ENCODE assay signal across 8 mouse cellular contexts in genomic region chr13:61804168-61804874, GRCm38 (mm10).
A peak's percentile ranks its signal among the peaks of the same experiment; 100 is the strongest.
DNase-seq lines count a peak whose midpoint lies in the region; ATAC-seq and TF ChIP-seq lines count a peak whose summit lies in the region.
"Not testable (repeated sequence)": the region's sequence is repeated elsewhere in the genome, so short reads cannot be mapped to it uniquely, and the experiment has no call there.

No protein-coding gene starts in this region.

- not testable (repeated sequence) for H3K4me1 ChIP-seq in embryonic facial prominence, embryonic 13.5 days; heart, adult 2 months (ENCODE audit: control insufficient read depth, insufficient read depth, low read length); intestine, postnatal 0 days (replicated peaks; ENCODE audit: control insufficient read depth, insufficient read depth, low read length); limb, embryonic 11.5 days (ENCODE audit: control insufficient read depth, insufficient read depth, low read length)

- intact Hi-C loops in heart, adult 2 months (cut with DNase I), result not testable (repeated sequence)

- not testable (repeated sequence) for ATAC-seq in embryonic facial prominence, embryonic 13.5 days (ENCODE audit: insufficient number of reproducible peaks, insufficient read depth, low FRiP score, low TSS enrichment, low read depth); limb, embryonic 11.5 days (ENCODE audit: insufficient number of reproducible peaks, low FRiP score, low TSS enrichment, low read depth)
- ATAC-seq in intestine, postnatal 0 days, result peak; percentile 60; the same call in 1 of the 2 replicates

- peak overlapping the region; percentile 59 for H3K4me2 ChIP-seq in embryonic facial prominence, embryonic 13.5 days
- H3K4me2 ChIP-seq in intestine, postnatal 0 days (replicated peaks; ENCODE audit: low read depth), result peak overlapping the region; percentile 79
- peak overlapping the region; percentile 41 for H3K4me2 ChIP-seq in limb, embryonic 11.5 days (ENCODE audit: low read depth, severe bottlenecking)

- not testable (repeated sequence) for H3K9me3 ChIP-seq in embryonic facial prominence, embryonic 13.5 days; intestine, postnatal 0 days (ENCODE audit: control insufficient read depth); limb, embryonic 11.5 days (ENCODE audit: control insufficient read depth, low read length)

- TF ChIP-seq EP300 in heart, adult 2 months (IDR thresholded peaks at IDR 0.05; ENCODE audit: insufficient read depth, low read depth, low read length), result not testable (repeated sequence)

- not testable (repeated sequence) for TF ChIP-seq POLR2A in heart, adult 2 months (IDR thresholded peaks at IDR 0.05; ENCODE audit: insufficient read depth, low read depth, low read length)

- TF ChIP-seq CTCF in heart, adult 2 months (IDR thresholded peaks at IDR 0.05); intestine, postnatal 0 days (IDR thresholded peaks at IDR 0.05; ENCODE audit: low read depth): not testable (repeated sequence)

- H3K27ac ChIP-seq in embryonic facial prominence, embryonic 13.5 days; heart, adult 2 months; intestine, postnatal 0 days (ENCODE audit: low read depth, low read length); limb, embryonic 11.5 days (replicated peaks; ENCODE audit: low read depth, low read length): not testable (repeated sequence)

- H3K9ac ChIP-seq in embryonic facial prominence, embryonic 13.5 days, result peak overlapping the region; percentile 83
- peak overlapping the region; percentile 70 for H3K9ac ChIP-seq in heart, adult 2 months (ENCODE audit: low read depth, low read length)
- peak overlapping the region; percentile 59 for H3K9ac ChIP-seq in intestine, postnatal 0 days (ENCODE audit: low read depth, low read length)
- peak overlapping the region; percentile 76 for H3K9ac ChIP-seq in limb, embryonic 11.5 days (ENCODE audit: low read length)

- WGBS in embryonic facial prominence, embryonic 13.5 days, result under 1% methylated on average over 19 of the region's 19 CpGs
- 1% methylated on average over 19 of the region's 19 CpGs for WGBS in heart, adult 2 months
- whole genome bisulfite sequencing in intestine, postnatal 0 days, result under 1% methylated on average over 19 of the region's 19 CpGs
- WGBS in limb, embryonic 11.5 days, result under 1% methylated on average over 19 of the region's 19 CpGs

- H3K36me3 ChIP-seq in embryonic facial prominence, embryonic 13.5 days; heart, adult 2 months (ENCODE audit: control insufficient read depth, insufficient read depth, low read length); intestine, postnatal 0 days (ENCODE audit: control insufficient read depth, insufficient read depth); limb, embryonic 11.5 days (ENCODE audit: control insufficient read depth, insufficient read depth, low read length): not testable (repeated sequence)

- not testable (repeated sequence) for H3K79me2 ChIP-seq in heart, adult 2 months (replicated peaks; ENCODE audit: control insufficient read depth, insufficient read depth, low read length)

- H3K4me3 ChIP-seq in embryonic facial prominence, embryonic 13.5 days, result peak overlapping the region; percentile 64
- peak overlapping the region; percentile 49 for H3K4me3 ChIP-seq in heart, adult 2 months
- H3K4me3 ChIP-seq in intestine, postnatal 0 days (ENCODE audit: low read depth, low read length), result peak overlapping the region; percentile 58
- H3K4me3 ChIP-seq in limb, embryonic 11.5 days (ENCODE audit: low read depth, low read length), result peak overlapping the region; percentile 51

- peak; percentile 58 for DNase-seq in adrenal gland, postnatal 14 days
- peak; percentile 35 to 59 for DNase-seq in heart, adult 2 months
- DNase-seq in limb, embryonic 11.5 days (ENCODE audit: low spot score), result peak; percentile 67
- DNase-seq in mesoderm, embryonic 11.5 days (ENCODE audit: low read depth, low spot score), result peak; percentile 0
- DNase-seq in right cerebral cortex, postnatal 10 days (ENCODE audit: low spot score in 2 of 2), result peak; percentile 28 to 30
- peak; percentile 24 for DNase-seq in urinary bladder, adult 2 months (ENCODE audit: low spot score)

- not testable (repeated sequence) for H3K27me3 ChIP-seq in embryonic facial prominence, embryonic 13.5 days; heart, adult 2 months (ENCODE audit: control insufficient read depth, insufficient read depth, low read length); intestine, postnatal 0 days (replicated peaks; ENCODE audit: control insufficient read depth, insufficient read depth, low read length); limb, embryonic 11.5 days (ENCODE audit: control insufficient read depth, insufficient read depth, low read length)

Comparison
In these comparisons a context has a peak if more than half of its experiments do, and no peak if none do; other contexts are left out.
1. DNase-seq: peak in every context shown above with its lines; median percentile 67 in limb, embryonic 11.5 days; 58 in adrenal gland, postnatal 14 days; 47 in heart, adult 2 months; 29 in right cerebral cortex, postnatal 10 days; 24 in urinary bladder, adult 2 months; 0 in mesoderm, embryonic 11.5 days.